Mouse (Mus musculus) cerebellum, postnatal 36 days (tissue): Measurements from ENCODE around the gene Nkx3-2.

Source experiments
- DNase-seq, 2 experiments: peaks; one replicate each; pipeline ENCODE4 v3.0.0; 2021 to 2022; ENCODE audit warnings: mixed read lengths in 2 of 2

Nkx3-2 gene

DNA sequence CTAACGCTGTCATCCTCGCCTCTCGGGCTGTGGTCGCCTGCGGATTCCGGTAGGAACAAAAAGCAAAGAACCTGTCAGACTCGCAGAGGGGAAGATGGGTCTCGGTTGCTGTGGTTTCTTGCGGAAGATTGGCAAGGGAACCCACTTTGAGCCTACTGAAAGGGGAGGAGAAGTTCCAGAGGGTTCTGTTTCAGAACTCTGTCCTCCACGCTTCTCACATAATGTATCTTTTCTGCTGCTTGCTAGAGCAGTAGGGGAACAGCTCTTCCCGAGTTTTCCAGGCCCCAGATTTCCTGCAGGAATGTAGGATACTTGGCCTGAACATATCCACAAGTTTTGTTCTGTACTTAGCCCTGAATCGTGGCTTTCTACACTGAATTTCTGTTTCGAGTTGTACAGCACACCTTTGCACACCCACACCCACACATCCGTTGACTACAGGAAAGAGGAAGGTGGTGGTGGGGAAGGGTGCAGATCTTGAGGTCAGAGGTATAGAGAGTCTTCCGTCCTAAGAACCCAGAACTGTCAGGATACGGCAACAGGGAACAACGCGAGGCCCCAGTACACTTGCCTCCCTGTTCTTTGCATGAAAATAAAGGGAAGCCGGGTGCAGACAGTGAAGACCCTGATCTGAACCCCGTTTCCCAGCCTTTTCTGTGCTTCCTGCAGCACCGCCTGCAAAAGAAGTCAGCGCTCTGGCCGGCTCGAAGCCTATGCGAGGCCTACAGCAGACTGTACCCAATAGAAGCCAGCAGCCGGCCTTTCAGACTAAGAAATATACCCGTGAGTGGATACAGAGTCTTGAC lies 2.0 kb downstream of the Nkx3-2 start:
- DNase-seq, result no peak

- peak in 1 of 2 experiments; percentile 10 for DNase-seq
Observed at GRCm38 (mm10) chr5:41761509-41762140, 2.7 kb downstream of the Nkx3-2 start.

DNA sequence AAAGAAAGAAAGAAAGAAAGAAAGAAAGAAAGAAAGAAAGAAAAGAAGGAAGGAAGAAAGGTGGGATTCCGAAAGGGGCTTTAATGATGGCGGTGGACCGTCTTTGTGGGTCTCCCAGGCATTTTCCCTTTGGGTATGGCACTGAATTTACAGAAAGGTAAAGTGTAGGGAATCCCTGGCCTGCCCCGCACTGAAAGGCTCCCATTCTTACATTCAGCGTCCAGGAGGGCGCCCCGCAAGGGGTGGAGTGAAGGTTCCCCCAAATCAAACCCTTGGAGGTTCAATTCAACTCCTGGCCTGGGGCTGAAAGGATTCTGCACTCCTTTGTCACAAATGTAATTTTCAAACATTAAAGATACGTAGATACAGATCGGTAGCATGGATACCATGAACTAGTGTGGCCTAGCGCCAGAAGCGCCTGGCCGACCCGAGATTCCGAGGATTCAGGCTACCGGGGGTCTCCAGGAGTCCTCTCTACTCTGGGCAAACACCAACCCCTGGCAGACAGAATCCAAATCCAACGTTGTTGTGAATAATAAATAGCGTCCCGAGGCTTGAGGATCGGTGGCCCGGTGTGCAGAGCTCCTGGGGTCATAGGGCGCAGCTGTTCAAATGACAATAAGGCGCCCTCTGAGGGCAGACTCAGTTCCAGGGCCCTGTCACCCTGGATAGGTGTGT lies 3.3 kb downstream of the Nkx3-2 start:
- no peak for DNase-seq

DNA sequence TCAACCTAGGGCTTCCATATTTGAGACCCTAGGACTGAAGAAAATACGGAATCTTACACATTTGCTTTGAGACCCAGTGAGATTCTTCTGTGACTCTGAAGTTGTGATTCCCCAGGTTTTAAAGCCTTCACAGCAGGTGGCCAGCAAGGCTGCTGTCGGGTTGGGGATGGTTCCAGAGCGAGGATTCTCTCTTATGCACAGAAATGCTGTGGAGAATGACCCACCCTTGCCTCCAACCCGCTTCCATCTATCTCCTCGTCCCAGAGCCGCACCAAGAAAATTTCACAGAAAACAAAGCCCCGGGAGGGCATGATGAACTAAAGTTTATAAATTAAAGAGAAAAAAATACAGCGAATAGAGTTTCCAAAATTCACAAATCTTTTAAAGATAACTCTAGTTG lies 4.2 kb downstream of the Nkx3-2 start:
- DNase-seq, result no peak

DNA sequence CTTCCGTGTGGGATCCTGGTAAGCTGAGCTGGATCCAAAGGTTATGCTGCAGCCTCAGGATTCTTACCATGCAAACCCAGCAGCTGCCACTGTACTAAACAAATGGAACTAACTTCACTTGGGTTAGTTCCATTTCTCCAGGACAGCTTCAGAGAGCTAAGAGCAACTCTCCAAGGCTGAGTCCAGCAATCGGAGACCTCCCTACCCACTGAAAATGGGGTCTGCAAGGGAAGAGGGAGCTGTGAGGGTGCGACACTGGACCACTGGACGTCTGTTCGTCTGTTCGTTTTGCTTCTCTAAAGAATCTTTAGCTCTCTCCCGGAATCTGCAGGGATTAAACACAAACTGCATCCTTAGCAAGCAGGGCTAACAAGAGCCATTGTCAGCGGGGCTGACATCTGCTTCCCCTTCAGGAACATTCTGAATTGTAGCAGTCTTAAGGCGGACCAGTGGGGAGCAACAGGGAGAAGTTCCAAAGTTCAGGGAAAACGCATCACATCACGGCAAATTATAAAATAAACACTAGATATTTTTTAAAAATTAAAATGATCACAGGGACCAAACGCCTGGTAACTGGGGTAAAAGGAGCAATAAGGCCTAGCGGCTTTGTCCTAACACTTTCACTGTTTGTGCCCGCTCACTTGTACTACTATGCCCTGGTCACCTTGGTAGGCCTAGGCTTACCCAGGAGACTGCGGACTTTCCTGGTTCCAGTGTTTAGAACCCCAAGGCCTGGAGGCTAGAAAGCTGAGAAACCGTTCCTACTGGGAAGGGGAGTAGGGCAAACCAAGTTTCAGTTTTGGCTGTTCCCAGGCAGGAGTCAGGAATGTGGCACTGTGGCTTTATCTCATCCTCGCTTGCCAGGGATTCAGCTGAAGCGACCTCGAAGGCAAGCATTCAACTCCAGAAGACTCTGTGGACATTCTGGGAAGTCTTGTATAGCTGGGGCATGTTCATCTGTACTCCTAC lies 5.3 kb downstream of the Nkx3-2 start:
- no peak for DNase-seq

DNA sequence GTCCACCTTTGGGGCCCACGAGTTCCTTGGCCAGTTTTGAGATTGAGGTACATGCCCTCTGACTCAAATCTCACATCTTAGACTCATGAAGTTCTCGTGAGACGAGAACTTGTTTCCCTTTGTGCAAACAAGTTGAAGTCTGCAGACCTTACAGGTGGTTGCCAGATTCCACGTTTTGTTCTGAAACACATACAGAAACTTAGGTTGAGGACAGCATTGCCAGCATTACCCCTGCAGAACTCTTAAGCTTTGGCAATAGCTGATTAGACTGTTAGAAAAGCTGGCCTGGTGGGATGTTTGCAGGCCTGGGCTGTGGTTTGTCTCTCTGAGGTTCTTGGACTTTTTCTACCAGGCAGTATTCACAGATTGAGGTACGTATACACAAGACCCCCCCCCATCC lies 7.0 kb downstream of the Nkx3-2 start:
- DNase-seq, result no peak

GRCm38 (mm10) chr5:41756396-41756795 lies 7.9 kb downstream of the Nkx3-2 start:
- DNase-seq, result no peak

DNA sequence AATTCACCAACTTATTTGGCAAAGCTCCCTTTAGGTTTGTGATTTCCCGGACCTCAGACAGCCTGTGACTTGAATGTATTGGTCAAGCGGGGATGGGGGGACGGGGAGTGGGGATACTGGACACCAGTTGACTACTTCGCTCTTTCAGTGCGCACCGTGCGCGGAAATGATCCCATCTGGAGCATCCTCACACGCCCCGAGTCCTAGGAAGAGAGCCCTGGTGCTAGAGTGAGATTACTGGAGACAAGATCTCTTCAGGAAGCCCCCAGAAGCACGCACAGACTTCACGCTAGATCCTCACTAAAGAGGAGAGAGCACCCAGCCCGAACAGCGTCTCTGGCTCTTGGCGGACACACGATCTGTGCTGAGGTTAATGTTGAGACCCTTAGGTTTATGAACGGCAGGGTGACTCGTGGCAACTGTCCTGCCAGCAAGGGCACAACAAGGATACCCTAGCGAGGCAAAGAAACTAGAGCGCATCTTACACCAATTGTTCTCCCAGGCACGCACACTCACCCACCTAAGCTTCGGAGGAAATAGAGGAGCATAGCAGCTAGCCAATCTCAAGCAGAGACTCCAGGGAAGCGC lies 8.8 kb downstream of the Nkx3-2 start:
- no peak for DNase-seq

DNA sequence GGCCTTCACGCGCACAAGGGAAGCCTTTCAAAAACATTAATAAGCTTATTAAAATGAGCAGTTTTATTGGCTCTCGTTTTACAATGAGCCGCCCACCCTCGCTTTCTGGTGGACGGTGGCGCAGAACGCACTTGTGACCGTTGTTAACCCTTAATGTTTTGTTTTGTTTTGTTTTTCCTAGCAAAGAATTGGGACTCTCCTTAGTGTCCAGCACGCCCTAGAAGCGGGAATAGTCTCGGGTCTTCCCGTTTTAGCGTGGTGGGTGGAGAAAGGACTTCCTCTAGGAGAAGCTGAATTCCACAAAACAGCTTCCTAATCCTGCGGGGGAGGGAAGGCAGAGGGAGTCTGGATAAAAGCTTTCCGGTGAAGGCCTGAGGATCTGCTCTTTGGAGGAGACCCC lies 9.5 kb downstream of the Nkx3-2 start:
- no peak for DNase-seq

- no peak for DNase-seq
Observed at GRCm38 (mm10) chr5:41754226-41754775, 10.0 kb downstream of the Nkx3-2 start.

DNA sequence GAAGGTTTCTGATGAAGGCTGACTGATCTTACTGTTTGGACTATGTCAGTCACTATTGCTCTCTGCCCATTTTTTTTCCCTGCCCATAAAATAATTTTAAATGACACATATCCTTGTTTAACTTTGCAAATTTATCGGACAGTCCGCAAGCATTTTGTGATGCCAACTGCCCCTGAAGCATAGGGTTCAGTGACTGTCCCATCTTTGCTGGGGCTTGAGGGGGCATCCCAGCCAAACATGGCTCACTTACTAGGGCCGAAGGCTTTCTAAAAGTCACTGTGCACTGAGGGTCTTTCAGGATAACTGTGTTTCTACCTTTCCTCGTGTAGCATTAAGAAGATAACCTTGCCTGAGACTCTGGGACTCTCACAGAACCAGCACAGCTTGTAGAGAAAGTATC lies 11.6 kb downstream of the Nkx3-2 start:
- no peak for DNase-seq

DNA sequence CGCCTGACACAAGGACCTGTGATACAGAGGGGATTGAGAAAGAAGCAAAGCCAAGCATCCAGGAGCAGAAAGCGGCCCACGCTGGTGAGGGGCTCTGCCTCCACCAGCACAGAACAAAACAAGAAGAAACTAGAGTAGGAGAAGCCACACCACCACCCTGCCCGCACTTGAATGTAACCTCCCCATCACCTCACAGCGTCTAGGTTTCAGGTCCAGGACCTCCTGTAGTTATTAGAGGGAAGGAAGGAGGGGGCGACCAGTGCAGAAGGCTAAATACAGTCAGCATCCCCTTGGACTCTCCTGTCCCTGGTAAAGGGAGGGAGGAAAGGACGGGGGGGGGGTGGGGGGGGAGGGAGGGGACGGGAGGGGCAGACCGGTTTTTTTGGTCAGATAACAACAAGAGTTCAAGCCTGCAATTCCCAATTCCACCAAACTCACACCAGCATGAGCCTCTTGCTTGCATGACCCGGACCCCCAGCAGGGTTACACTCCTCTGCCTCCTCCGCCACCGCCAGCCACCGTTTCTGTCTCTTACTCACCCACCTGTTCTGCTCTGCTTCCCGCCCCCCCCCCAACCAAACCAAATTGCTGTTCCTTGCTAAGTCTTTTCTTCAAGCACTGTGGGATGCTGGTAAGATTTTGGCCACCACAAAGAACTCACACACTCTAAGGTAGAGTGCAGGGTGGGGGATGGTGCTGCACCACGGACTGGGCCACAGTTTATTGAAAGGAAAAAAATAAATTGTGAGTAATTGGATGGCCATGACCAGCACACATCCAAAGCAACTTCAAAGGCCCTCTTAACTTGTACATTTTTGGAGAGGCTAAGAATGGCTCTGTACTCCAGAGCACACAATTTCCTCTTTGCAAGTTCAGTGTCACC lies 19.2 kb downstream of the Nkx3-2 start:
- no peak for DNase-seq

DNA sequence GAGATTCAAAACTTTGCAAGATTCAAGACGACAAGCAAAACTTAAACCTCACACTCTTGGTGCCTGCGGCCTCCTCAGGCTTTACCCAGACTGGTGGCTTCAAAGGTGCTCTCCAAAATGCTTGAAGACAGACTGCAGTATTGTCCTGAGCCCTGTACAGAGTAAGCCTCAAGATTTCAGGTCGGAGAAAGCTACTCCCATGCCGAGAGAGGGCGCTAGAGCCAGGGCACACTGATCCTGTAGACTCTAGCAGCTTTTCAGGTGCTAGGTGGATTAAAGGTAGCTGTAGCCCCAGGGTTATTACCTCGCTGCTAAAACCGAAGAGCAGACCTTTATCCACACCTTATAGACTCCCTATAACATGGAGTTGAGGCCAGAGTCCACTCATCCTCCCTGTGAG lies 20.1 kb downstream of the Nkx3-2 start:
- DNase-seq, result no peak

- DNase-seq, result no peak
Observed at GRCm38 (mm10) chr5:41738817-41739216, 25.5 kb downstream of the Nkx3-2 start.

- DNase-seq, result no peak
Observed at GRCm38 (mm10) chr5:41737039-41737438, 27.3 kb downstream of the Nkx3-2 start.

DNA sequence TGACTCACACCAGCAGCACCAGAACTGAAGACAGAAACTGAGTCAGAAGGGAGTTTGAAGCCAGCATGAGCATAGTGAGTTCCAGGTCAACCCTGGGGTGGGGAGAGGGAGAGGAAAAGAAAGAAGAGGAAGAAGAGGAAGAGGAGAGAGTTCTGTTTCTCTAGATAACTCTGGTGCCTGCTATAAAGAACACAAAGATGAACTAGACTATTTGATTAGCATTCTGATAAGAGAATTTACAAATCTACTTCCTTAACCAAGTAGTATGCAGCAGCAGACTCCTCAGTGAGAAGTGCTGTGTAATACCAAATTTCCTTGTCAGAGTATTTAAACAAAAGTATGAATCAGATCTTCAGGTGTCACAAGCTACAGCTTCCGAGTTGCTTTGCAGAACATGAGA lies 37.3 kb downstream of the Nkx3-2 start:
- no peak for DNase-seq

GRCm38 (mm10) chr5:41725573-41725972 lies 38.7 kb downstream of the Nkx3-2 start:
- no peak for DNase-seq
